Mouse (Mus musculus): ENCODE results near the gene Mthfsl. TPM values are rescaled to one million over a fixed set of nuclear protein-coding genes. Genes with fewer than 3 reads are reported as not detected.
"Not testable (repeated sequence)": the region's sequence is repeated elsewhere in the genome, so short reads cannot be mapped to it uniquely, and the experiment has no call there.

Mthfsl gene
- total and polyA plus RNA-seq, 2 experiments = 28.3 to 42.3 TPM

DNA sequence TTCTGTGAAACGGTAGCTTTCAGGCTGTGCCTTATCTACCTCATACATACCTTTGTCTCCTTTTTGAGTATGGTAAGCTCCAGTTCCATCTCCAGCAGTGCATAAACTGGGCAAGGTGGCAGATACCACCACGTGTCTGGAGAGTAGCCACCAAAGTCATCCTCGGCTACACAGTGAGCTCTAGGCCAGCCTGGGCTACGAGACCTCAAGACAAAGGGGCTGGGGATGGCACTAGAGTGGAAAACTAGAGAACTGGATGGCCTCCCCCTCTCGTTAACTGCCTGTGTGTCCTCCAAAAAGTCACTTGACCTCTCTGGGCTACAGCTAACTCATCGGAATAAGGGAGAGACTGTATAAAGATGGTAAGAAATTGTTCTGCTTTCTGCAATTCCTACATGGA is 10.8 kb downstream of the Mthfsl start:
- Histone ChIP-seq H3K27ac (replicated peaks; ENCODE audit: insufficient read depth, low read depth, low read length) (peak overlapping the region; percentile 17; the same call in 1 of the 2 replicates), H3K9ac (ENCODE audit: low read depth, low read length) (no peak overlapping the region)

GRCm38 (mm10) chr9:88706700-88707099 is 13.4 kb downstream of the Mthfsl start:
- no peak overlapping the region for H3K9ac ChIP-seq (ENCODE audit: low read depth, low read length)
- H3K4me3 ChIP-seq (ENCODE audit: insufficient read depth, low read depth, low read length) = no peak overlapping the region
- H3K79me2 ChIP-seq (ENCODE audit: control insufficient read depth, insufficient read depth, low read length) = peaks cover 2% of the 10 kb centered on the region; the same call in 1 of the 2 replicates
- 91% methylated on average over 4 of the region's 4 CpGs for WGBS
- no peaks in the 10 kb centered on the region for H3K27me3 ChIP-seq (ENCODE audit: control insufficient read depth, insufficient read depth, low read length)
- no peak overlapping the region for H3K27ac ChIP-seq (replicated peaks; ENCODE audit: insufficient read depth, low read depth, low read length)
- TF ChIP-seq POLR2A (IDR thresholded peaks at IDR 0.05; ENCODE audit: extremely low read depth, insufficient read depth, low read length) = no peak
- TF ChIP-seq CTCF (IDR thresholded peaks at IDR 0.05; ENCODE audit: low read depth, low read length) = no peak
- DNase-seq (ENCODE audit: extremely low read depth, low read depth, low spot score) = no peak
- peaks cover 8% of the 10 kb centered on the region; the same call in 1 of the 2 replicates for H3K4me1 ChIP-seq (ENCODE audit: control insufficient read depth, insufficient read depth, low read length)
- no peaks in the 10 kb centered on the region for H3K36me3 ChIP-seq (ENCODE audit: control insufficient read depth, insufficient read depth, low read length)

More for the DNA sequence above, 10.8 kb downstream of the Mthfsl start:
- DNase-seq (ENCODE audit: extremely low read depth, low read depth, low spot score) = no peak
- no peak overlapping the region for H3K4me3 ChIP-seq (ENCODE audit: insufficient read depth, low read depth, low read length)
- 87% methylated on average over 6 of the region's 6 CpGs for WGBS
- TF ChIP-seq POLR2A (IDR thresholded peaks at IDR 0.05; ENCODE audit: extremely low read depth, insufficient read depth, low read length) = no peak
- no peak for TF ChIP-seq CTCF (IDR thresholded peaks at IDR 0.05; ENCODE audit: low read depth, low read length)
- peaks cover 11% of the 10 kb centered on the region; the same call in 1 of the 2 replicates for H3K4me1 ChIP-seq (ENCODE audit: control insufficient read depth, insufficient read depth, low read length)
- no peaks in the 10 kb centered on the region for H3K36me3 ChIP-seq (ENCODE audit: control insufficient read depth, insufficient read depth, low read length)
- no peaks in the 10 kb centered on the region for H3K27me3 ChIP-seq (ENCODE audit: control insufficient read depth, insufficient read depth, low read length)
- H3K79me2 ChIP-seq (ENCODE audit: control insufficient read depth, insufficient read depth, low read length) = peaks cover 2% of the 10 kb centered on the region; the same call in 1 of the 2 replicates

- 76% methylated on average over 8 of the region's 8 CpGs for WGBS
- H3K79me2 ChIP-seq (ENCODE audit: control insufficient read depth, insufficient read depth, low read length); H3K27me3 ChIP-seq (ENCODE audit: control insufficient read depth, insufficient read depth, low read length); H3K4me1 ChIP-seq (ENCODE audit: control insufficient read depth, insufficient read depth, low read length); H3K36me3 ChIP-seq (ENCODE audit: control insufficient read depth, insufficient read depth, low read length); H3K4me3 ChIP-seq (ENCODE audit: insufficient read depth, low read depth, low read length); DNase-seq (ENCODE audit: extremely low read depth, low read depth, low spot score); H3K27ac ChIP-seq (replicated peaks; ENCODE audit: insufficient read depth, low read depth, low read length); H3K9ac ChIP-seq (ENCODE audit: low read depth, low read length): not testable (repeated sequence)
These were observed 14.9 kb downstream of the Mthfsl start for GRCm38 (mm10) chr9:88705157-88705556.

DNA sequence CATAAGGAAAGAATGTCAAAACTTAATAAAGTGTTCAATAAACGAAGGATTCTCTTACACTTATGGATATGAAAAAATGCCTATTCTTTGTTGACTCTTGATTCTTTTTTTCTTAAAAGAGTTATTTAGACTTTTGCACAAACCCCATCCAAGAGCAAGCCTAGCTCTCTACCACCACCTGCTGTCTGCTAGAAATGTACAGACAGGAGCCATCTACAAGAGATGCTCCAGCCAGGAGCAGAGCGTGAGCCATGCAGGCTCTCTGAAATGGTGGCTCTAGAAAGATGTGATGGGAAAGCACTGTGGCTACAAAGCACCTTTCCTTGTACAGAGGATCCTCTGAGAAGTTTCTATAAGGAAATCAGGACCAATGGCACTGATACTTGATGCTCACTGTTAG is 21.4 kb downstream of the Mthfsl start:
- H3K4me3 ChIP-seq (ENCODE audit: insufficient read depth, low read depth, low read length); H3K4me1 ChIP-seq (ENCODE audit: control insufficient read depth, insufficient read depth, low read length): not testable (repeated sequence)

GRCm38 (mm10) chr9:88691307-88691706 is 28.8 kb downstream of the Mthfsl start:
- H3K27me3 ChIP-seq (ENCODE audit: control insufficient read depth, insufficient read depth, low read length); H3K4me1 ChIP-seq (ENCODE audit: control insufficient read depth, insufficient read depth, low read length); H3K27ac ChIP-seq (replicated peaks; ENCODE audit: insufficient read depth, low read depth, low read length); H3K4me3 ChIP-seq (ENCODE audit: insufficient read depth, low read depth, low read length); H3K36me3 ChIP-seq (ENCODE audit: control insufficient read depth, insufficient read depth, low read length); H3K79me2 ChIP-seq (ENCODE audit: control insufficient read depth, insufficient read depth, low read length); DNase-seq (ENCODE audit: extremely low read depth, low read depth, low spot score); H3K9ac ChIP-seq (ENCODE audit: low read depth, low read length): not testable (repeated sequence)
- 76% methylated on average over 2 of the region's 2 CpGs for WGBS

More for the DNA sequence above, 21.4 kb downstream of the Mthfsl start:
- not testable (repeated sequence) for H3K9ac ChIP-seq (ENCODE audit: low read depth, low read length); H3K36me3 ChIP-seq (ENCODE audit: control insufficient read depth, insufficient read depth, low read length); H3K79me2 ChIP-seq (ENCODE audit: control insufficient read depth, insufficient read depth, low read length); H3K27me3 ChIP-seq (ENCODE audit: control insufficient read depth, insufficient read depth, low read length); DNase-seq (ENCODE audit: extremely low read depth, low read depth, low spot score); H3K27ac ChIP-seq (replicated peaks; ENCODE audit: insufficient read depth, low read depth, low read length)
- WGBS = 100% methylated on average over 1 of the region's 2 CpGs

DNA sequence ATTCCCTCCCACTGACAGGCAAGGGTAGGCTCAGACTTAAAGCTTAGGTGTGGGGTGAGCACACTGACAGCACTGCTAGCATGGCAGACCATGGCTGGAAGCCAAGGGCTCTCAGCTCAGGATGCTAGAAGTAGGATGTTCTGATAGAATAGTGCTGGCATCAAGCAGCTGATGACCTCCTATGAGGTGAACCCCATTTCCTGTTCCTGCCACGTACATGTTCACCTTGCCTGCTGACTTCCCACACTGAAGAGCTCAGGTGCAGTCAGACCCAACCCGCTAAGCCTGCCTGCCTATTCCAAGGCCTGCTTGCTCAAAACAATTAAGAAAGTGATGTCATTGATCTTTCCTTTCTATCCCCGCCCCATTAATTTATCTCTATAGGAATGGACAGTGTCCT is 30.6 kb downstream of the Mthfsl start:
- H3K4me3 ChIP-seq (ENCODE audit: insufficient read depth, low read depth, low read length); H3K79me2 ChIP-seq (ENCODE audit: control insufficient read depth, insufficient read depth, low read length); H3K9ac ChIP-seq (ENCODE audit: low read depth, low read length); H3K27me3 ChIP-seq (ENCODE audit: control insufficient read depth, insufficient read depth, low read length); H3K27ac ChIP-seq (replicated peaks; ENCODE audit: insufficient read depth, low read depth, low read length); H3K36me3 ChIP-seq (ENCODE audit: control insufficient read depth, insufficient read depth, low read length); DNase-seq (ENCODE audit: extremely low read depth, low read depth, low spot score); H3K4me1 ChIP-seq (ENCODE audit: control insufficient read depth, insufficient read depth, low read length): not testable (repeated sequence)
- 95% methylated on average over 3 of the region's 3 CpGs for WGBS

GRCm38 (mm10) chr9:88686719-88687118 is 33.4 kb downstream of the Mthfsl start:
- H3K9ac ChIP-seq (ENCODE audit: low read depth, low read length); DNase-seq (ENCODE audit: extremely low read depth, low read depth, low spot score); H3K27ac ChIP-seq (replicated peaks; ENCODE audit: insufficient read depth, low read depth, low read length); H3K27me3 ChIP-seq (ENCODE audit: control insufficient read depth, insufficient read depth, low read length); H3K4me3 ChIP-seq (ENCODE audit: insufficient read depth, low read depth, low read length); H3K36me3 ChIP-seq (ENCODE audit: control insufficient read depth, insufficient read depth, low read length); H3K79me2 ChIP-seq (ENCODE audit: control insufficient read depth, insufficient read depth, low read length); H3K4me1 ChIP-seq (ENCODE audit: control insufficient read depth, insufficient read depth, low read length): not testable (repeated sequence)
- WGBS = 96% methylated on average over 1 of the region's 1 CpGs

DNA sequence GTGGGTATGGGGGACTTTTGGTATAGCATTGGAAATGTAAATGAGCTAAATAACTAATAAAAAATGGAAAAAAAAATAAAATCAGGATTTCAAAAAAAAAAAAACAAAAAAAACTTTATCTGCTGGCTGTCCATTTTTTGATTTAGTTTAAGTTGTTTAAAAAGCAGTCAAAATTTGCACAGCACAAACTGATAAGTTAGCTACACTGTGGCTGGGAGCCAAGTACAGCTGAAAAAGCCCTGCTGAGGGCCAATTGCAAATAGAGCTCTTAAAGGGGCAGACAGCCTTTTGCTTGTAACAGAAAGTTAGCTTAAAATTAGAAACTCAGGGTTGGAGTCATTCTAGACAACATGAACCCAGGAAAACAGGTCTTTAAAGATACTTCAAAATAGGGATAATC is 61.8 kb downstream of the Mthfsl start:
- peak; percentile 24 for DNase-seq (ENCODE audit: extremely low read depth, low read depth, low spot score)
- H3K4me3 ChIP-seq (ENCODE audit: insufficient read depth, low read depth, low read length); H3K27me3 ChIP-seq (ENCODE audit: control insufficient read depth, insufficient read depth, low read length); H3K4me1 ChIP-seq (ENCODE audit: control insufficient read depth, insufficient read depth, low read length); H3K27ac ChIP-seq (replicated peaks; ENCODE audit: insufficient read depth, low read depth, low read length); H3K79me2 ChIP-seq (ENCODE audit: control insufficient read depth, insufficient read depth, low read length); H3K36me3 ChIP-seq (ENCODE audit: control insufficient read depth, insufficient read depth, low read length); H3K9ac ChIP-seq (ENCODE audit: low read depth, low read length): not testable (repeated sequence)

GRCm38 (mm10) chr9:88650742-88651141 is 69.4 kb downstream of the Mthfsl start:
- 96% methylated on average over 13 of the region's 15 CpGs for WGBS
- not testable (repeated sequence) for H3K79me2 ChIP-seq (ENCODE audit: control insufficient read depth, insufficient read depth, low read length); H3K27ac ChIP-seq (replicated peaks; ENCODE audit: insufficient read depth, low read depth, low read length); H3K9ac ChIP-seq (ENCODE audit: low read depth, low read length); H3K27me3 ChIP-seq (ENCODE audit: control insufficient read depth, insufficient read depth, low read length); H3K4me3 ChIP-seq (ENCODE audit: insufficient read depth, low read depth, low read length); DNase-seq (ENCODE audit: extremely low read depth, low read depth, low spot score); H3K36me3 ChIP-seq (ENCODE audit: control insufficient read depth, insufficient read depth, low read length); H3K4me1 ChIP-seq (ENCODE audit: control insufficient read depth, insufficient read depth, low read length)
